Mouse (Mus musculus) ES-Bruce4 (cell line): ENCODE measurements around the gene Ptcd2.

Source experiments
- CTCF ChIP-seq: IDR thresholded peaks from one replicate; pipeline ENCODE4 v1.8.1; 2011; ENCODE audit warnings: low read depth, low read length
- EP300 ChIP-seq: IDR thresholded peaks from 2 replicates; pipeline ENCODE4 v1.6.1; 2011; ENCODE audit warnings: low read depth, low read length; ENCODE audit not compliant: insufficient read depth

DNA sequence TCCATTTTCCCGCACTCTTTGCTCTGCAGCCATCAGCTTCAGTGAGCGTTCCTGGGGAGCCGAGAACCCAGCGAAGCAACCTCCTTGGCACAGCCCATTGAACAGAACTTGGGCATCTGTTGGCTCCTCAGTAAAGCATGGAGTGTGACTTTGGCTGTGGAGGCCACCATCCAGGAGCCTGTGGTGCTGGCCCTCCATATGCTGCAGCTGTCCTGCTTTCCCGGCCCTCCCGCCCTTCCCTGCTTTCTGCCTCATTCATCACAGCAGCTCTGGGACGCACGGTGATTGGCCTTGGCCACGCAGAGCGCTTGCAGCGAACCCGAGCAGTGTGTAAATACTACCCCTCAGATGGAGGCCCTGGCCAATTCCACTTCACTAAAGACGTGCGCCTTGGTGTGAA is 14.4 kb upstream of the Ptcd2 start:
- TF ChIP-seq EP300: no peak
- no peak for TF ChIP-seq CTCF
